Mouse (Mus musculus) macrophage (primary cell): ENCODE results near the gene 4930430F08Rik. TPM values are rescaled to one million over a fixed set of nuclear protein-coding genes. Genes with fewer than 3 reads are reported as not detected.
A peak's percentile ranks its signal among the peaks of the same experiment; 100 is the strongest.

Source experiments
- H3K27ac ChIP-seq: fragments of 350-480 bp; formaldehyde crosslinking; 2 replicates; pipeline ENCODE4 v1.9.0; 2021
- H3K36me3 ChIP-seq: fragments of 350-480 bp; formaldehyde crosslinking; 2 replicates; pipeline ENCODE4 v1.9.0; 2021; ENCODE audit errors: inconsistent target
- H3K4me3 ChIP-seq: fragments of 350-480 bp; formaldehyde crosslinking; 2 replicates; pipeline ENCODE4 v1.9.0; 2021; ENCODE audit errors: inconsistent target
- H3K79me2 ChIP-seq: fragments of 350-480 bp; formaldehyde crosslinking; 2 replicates; pipeline ENCODE4 v1.9.0; 2021; ENCODE audit errors: inconsistent target
- WGBS: methylation state at CpG from one replicate; pipeline ENCODE4 v1.1.7; 2026; ENCODE audit warnings: inconsistent platforms; ENCODE audit not compliant: missing documents; 5-methylcytosine and 5-hydroxymethylcytosine counted together
- polyA plus RNA-seq: library from polyadenylated mRNA; stranded (reverse); fragments of 250-400 nt; gene quantifications from 3 replicates; pipeline ENCODE4 v1.2.4, GENCODE M21; 2018; ENCODE audit warnings: inconsistent platforms
- total RNA-seq, 78 experiments: library from RNA; depleted of rRNA; stranded (reverse); fragments of 250-400 nt; gene quantifications; 1 replicate in 9 of 78; 2 replicates in 24 of 78; 3 replicates in 43 of 78; 4 replicates in 2 of 78; pipeline ENCODE4 v1.2.4; 2018; ENCODE audit warnings: inconsistent platforms in 56 of 78

4930430F08Rik gene
- 10 to 100 TPM in 1 of 26 experiments, 1 to 10 TPM in 21, under 1 TPM in 4; 0.18 to 10.2 (median 4.1) TPM for total RNA-seq (2018; cell fraction: chromatin; rRNA removed)
- total RNA-seq (2018; cell fraction: cytosol; rRNA removed): 1 to 10 TPM; 2.8 to 8.0 (median 5.7) TPM
- 1 to 10 TPM; 1.3 to 10.0 (median 4.4) TPM for total RNA-seq (2018; cell fraction: nucleus; rRNA removed)
- polyA plus RNA-seq: 5.7 to 7.6 TPM (median 5.8 TPM) in 3 replicates

- WGBS: 86% methylated on average over 1 of the region's 1 CpGs
- Histone ChIP-seq H3K27ac (no peak within 1 kb of the TSS), H3K4me3 (peak within 1 kb of the TSS; percentile 52), H3K79me2 (no peaks in the 10 kb centered on the region), H3K36me3 (no peaks in the 10 kb centered on the region)
These were observed at the start of gene 4930430F08Rik, which contains the start of gene 1700017N19Rik for GRCm38 (mm10) chr10:100590323-100590722. TSS of gene 4930430F08Rik (minus strand) at chr10:100590423. TSS of gene 1700017N19Rik (plus strand) at chr10:100590484.

- H3K36me3 ChIP-seq: no peaks in the 10 kb centered on the region
- WGBS: 17% methylated on average over 20 of the region's 20 CpGs
- no peak overlapping the region for H3K4me3 ChIP-seq
- no peak overlapping the region for H3K27ac ChIP-seq
- no peaks in the 10 kb centered on the region for H3K79me2 ChIP-seq
These were observed 39.7 kb upstream of the 4930430F08Rik start for GRCm38 (mm10) chr10:100629762-100630438.

- H3K27ac ChIP-seq: no peak overlapping the region
- no peaks in the 10 kb centered on the region for H3K79me2 ChIP-seq
- no peaks in the 10 kb centered on the region for H3K36me3 ChIP-seq
- H3K4me3 ChIP-seq: no peak overlapping the region
- WGBS: 95% methylated on average over 3 of the region's 3 CpGs
These were observed 32.3 kb upstream of the 4930430F08Rik start for GRCm38 (mm10) chr10:100622494-100622893.

- Histone ChIP-seq H3K36me3 (no peaks in the 10 kb centered on the region), H3K27ac (no peak overlapping the region), H3K79me2 (no peaks in the 10 kb centered on the region), H3K4me3 (no peak overlapping the region)
- WGBS: 92% methylated on average over 12 of the region's 12 CpGs
These were observed 29.8 kb upstream of the 4930430F08Rik start for GRCm38 (mm10) chr10:100620040-100620439.

- H3K4me3 ChIP-seq: no peak overlapping the region
These were observed 29.3 kb upstream of the 4930430F08Rik start for GRCm38 (mm10) chr10:100619474-100619873.

GRCm38 (mm10) chr10:100617233-100617903 is 27.1 kb upstream of the 4930430F08Rik start:
- Histone ChIP-seq H3K4me3 (no peak overlapping the region), H3K27ac (no peak overlapping the region), H3K79me2 (no peaks in the 10 kb centered on the region), H3K36me3 (no peaks in the 10 kb centered on the region)
- 86% methylated on average over 6 of the region's 6 CpGs for WGBS

More at GRCm38 (mm10) chr10:100619474-100619873, 29.3 kb upstream of the 4930430F08Rik start:
- WGBS: 94% methylated on average over 7 of the region's 7 CpGs
- Histone ChIP-seq H3K79me2 (no peaks in the 10 kb centered on the region), H3K27ac (no peak overlapping the region), H3K36me3 (no peaks in the 10 kb centered on the region)

GRCm38 (mm10) chr10:100604254-100604653 is 14.0 kb upstream of the 4930430F08Rik start:
- Histone ChIP-seq H3K36me3 (no peaks in the 10 kb centered on the region), H3K79me2 (no peaks in the 10 kb centered on the region), H3K27ac (no peak overlapping the region), H3K4me3 (no peak overlapping the region)
- WGBS: 53% methylated on average over 2 of the region's 2 CpGs

DNA sequence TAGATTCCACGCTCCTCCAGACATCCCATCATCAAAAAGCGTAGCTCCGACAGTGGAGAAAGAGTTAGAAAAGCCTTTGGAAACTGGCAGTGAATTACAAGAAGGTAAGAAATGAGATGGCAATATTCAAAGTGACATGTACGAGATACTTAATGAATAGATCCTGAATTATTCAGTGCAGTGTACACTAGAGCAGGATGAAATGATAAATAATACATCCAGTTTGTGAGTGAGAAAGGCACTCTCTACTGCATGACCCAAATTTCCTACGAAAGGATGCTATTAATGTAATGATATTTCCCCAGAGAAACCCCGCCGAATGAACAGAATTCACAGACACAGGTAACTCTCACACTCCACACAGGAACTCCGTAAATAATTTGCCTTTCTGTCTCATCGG is 13.3 kb upstream of the 4930430F08Rik start:
- WGBS: 91% methylated on average over 8 of the region's 9 CpGs
- Histone ChIP-seq H3K4me3 (no peak overlapping the region), H3K27ac (no peak overlapping the region), H3K79me2 (no peaks in the 10 kb centered on the region), H3K36me3 (no peaks in the 10 kb centered on the region)

DNA sequence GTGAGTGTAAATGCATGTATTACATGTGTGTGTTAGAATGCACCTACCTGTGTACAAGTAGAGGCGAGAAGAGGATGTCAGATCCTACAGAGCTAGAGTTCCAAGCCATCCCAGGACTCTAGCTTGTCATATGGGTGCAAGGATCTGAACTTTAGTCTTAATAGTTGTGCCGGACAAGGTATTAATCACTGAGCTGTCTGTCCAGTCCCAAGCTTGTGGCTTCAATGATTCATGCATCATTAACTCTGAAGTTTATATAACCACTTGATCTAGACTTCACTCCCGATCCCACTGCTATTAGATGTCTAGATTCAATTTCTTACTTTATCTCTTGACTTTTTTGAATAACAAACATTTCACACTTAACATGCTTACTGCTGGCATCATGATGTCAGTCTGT is 8.1 kb upstream of the 4930430F08Rik start:
- H3K36me3 ChIP-seq: no peaks in the 10 kb centered on the region
- no peaks in the 10 kb centered on the region for H3K79me2 ChIP-seq
- WGBS: 93% methylated on average over 3 of the region's 3 CpGs
- H3K4me3 ChIP-seq: no peak overlapping the region
- H3K27ac ChIP-seq: no peak overlapping the region

DNA sequence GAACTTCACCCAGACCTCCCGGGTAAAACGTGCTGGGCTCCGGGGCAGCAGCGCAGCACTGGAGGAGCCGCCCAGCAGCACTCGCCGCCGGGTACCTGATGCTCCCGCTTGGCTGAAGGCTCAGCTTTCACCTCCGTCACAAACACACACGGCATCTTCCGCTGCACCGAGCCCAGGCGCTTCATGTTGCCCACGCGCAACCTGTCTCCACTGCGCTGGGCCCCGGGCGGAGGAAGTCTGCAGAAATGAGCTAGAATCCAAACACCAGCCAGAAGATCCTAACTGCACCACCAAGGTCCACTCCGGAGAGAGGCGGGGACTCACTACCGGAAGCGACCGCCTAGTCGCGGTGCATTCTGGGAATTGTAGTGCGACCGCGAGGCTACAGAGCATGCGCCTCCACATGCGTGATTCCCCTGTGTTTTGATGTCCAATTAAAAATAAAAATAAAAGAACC is 1.3 kb downstream of the 4930430F08Rik start:
- peak overlapping the region; percentile 52 for H3K4me3 ChIP-seq
- under 1% methylated on average over 31 of the region's 31 CpGs for WGBS
- H3K79me2 ChIP-seq: no peaks in the 10 kb centered on the region
- no peaks in the 10 kb centered on the region for H3K36me3 ChIP-seq
- H3K27ac ChIP-seq: no peak overlapping the region

DNA sequence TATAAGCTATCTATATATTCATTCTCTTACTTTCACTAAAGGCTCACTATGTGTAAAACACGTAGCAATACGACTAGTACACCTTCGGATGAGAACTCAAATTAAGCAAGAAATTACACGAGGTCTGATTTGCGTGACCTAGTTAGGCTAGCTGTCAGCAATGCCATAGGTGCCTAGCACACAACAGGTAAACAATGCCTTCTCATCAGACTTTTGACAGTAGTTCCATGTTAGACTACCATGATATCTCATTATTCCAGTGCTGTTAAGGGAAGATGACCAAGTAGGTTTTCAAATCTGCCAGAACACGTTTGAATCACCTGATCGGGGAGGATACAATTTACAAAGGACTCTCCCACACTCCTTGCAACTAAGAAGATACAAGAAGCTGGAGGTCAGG is 1.7 kb downstream of the 4930430F08Rik start:
- no peaks in the 10 kb centered on the region for H3K79me2 ChIP-seq
- H3K27ac ChIP-seq: no peak overlapping the region
- 34% methylated on average over 7 of the region's 7 CpGs for WGBS
- H3K36me3 ChIP-seq: no peaks in the 10 kb centered on the region
- H3K4me3 ChIP-seq: peak overlapping the region; percentile 52

GRCm38 (mm10) chr10:100584178-100584577 is 6.0 kb downstream of the 4930430F08Rik start:
- H3K79me2 ChIP-seq: no peaks in the 10 kb centered on the region
- 84% methylated on average over 3 of the region's 3 CpGs for WGBS
- H3K36me3 ChIP-seq: no peaks in the 10 kb centered on the region
- no peak overlapping the region for H3K27ac ChIP-seq
- no peak overlapping the region for H3K4me3 ChIP-seq

GRCm38 (mm10) chr10:100575294-100575693 is 14.9 kb downstream of the 4930430F08Rik start:
- 93% methylated on average over 7 of the region's 7 CpGs for WGBS
- Histone ChIP-seq H3K4me3 (no peak overlapping the region), H3K27ac (no peak overlapping the region), H3K36me3 (peaks cover 11% of the 10 kb centered on the region), H3K79me2 (no peaks in the 10 kb centered on the region)

- Histone ChIP-seq H3K79me2 (no peaks in the 10 kb centered on the region), H3K27ac (no peak overlapping the region), H3K36me3 (peaks cover 11% of the 10 kb centered on the region), H3K4me3 (no peak overlapping the region)
- 96% methylated on average over 7 of the region's 7 CpGs for WGBS
These were observed 15.6 kb downstream of the 4930430F08Rik start for GRCm38 (mm10) chr10:100574505-100575149.
